Mouse (Mus musculus) megakaryocyte, embryonic 14.5 days (primary cell): Measurements from ENCODE around the gene Foxn3.

ENCODE experiments used
- FLI1 ChIP-seq: IDR thresholded peaks from 2 replicates; pipeline ENCODE4 v1.6.1; 2012; ENCODE audit warnings: low read length, inconsistent platforms, mixed read lengths
- GATA1 ChIP-seq: IDR thresholded peaks from 3 replicates; pipeline ENCODE4 v1.6.1; 2012; ENCODE audit warnings: mixed read lengths, low read length, inconsistent platforms, borderline replicate concordance

- TF ChIP-seq GATA1: no peak
- no peak for TF ChIP-seq FLI1
Observed at GRCm38 (mm10) chr12:99340418-99341182, 222.8 kb downstream of the Foxn3 start.
